Mouse (Mus musculus): ENCODE measurements around the gene Kpna2.
A peak's percentile ranks its signal among the peaks of the same experiment; 100 is the strongest.
"Not testable (repeated sequence)": the region's sequence is repeated elsewhere in the genome, so short reads cannot be mapped to it uniquely, and the experiment has no call there.

Gene Kpna2

GRCm38 (mm10) chr11:107018606-107019005, 19.3 kb upstream of the Kpna2 start:
- DNase-seq (ENCODE audit: low read depth, low spot score) = no peak

GRCm38 (mm10) chr11:107017339-107017886, 18.1 kb upstream of the Kpna2 start:
- no peak for DNase-seq (ENCODE audit: low read depth, low spot score)

GRCm38 (mm10) chr11:107016893-107017292, 17.6 kb upstream of the Kpna2 start:
- DNase-seq (ENCODE audit: low read depth, low spot score) = no peak

- not testable (repeated sequence) for DNase-seq (ENCODE audit: low read depth, low spot score)
These were observed 16.3 kb upstream of the Kpna2 start for GRCm38 (mm10) chr11:107015535-107016187.

GRCm38 (mm10) chr11:107014597-107015309, 15.4 kb upstream of the Kpna2 start:
- DNase-seq (ENCODE audit: low read depth, low spot score) = no peak

- no peak for DNase-seq (ENCODE audit: low read depth, low spot score)
These were observed 14.8 kb upstream of the Kpna2 start for GRCm38 (mm10) chr11:107014020-107014585.

GRCm38 (mm10) chr11:107012324-107013017, 13.1 kb upstream of the Kpna2 start:
- peak; percentile 97 for DNase-seq (ENCODE audit: low read depth, low spot score)

GRCm38 (mm10) chr11:107011669-107012323, 12.5 kb upstream of the Kpna2 start:
- no peak for DNase-seq (ENCODE audit: low read depth, low spot score)

- no peak for DNase-seq (ENCODE audit: low read depth, low spot score)
These were observed 11.8 kb upstream of the Kpna2 start for GRCm38 (mm10) chr11:107011171-107011570.

- DNase-seq (ENCODE audit: low read depth, low spot score) = no peak
These were observed 11.1 kb upstream of the Kpna2 start for GRCm38 (mm10) chr11:107010447-107010846.

GRCm38 (mm10) chr11:107005538-107005937, 6.2 kb upstream of the Kpna2 start:
- no peak for DNase-seq (ENCODE audit: low read depth, low spot score)

- no peak for DNase-seq (ENCODE audit: low read depth, low spot score)
These were observed 2.7 kb upstream of the Kpna2 start for GRCm38 (mm10) chr11:107001760-107002675.

- no peak for DNase-seq (ENCODE audit: low read depth, low spot score)
These were observed 690 bp upstream of the Kpna2 start for GRCm38 (mm10) chr11:106999949-107000513.

GRCm38 (mm10) chr11:106998651-106999150, 640 bp downstream of the Kpna2 start:
- DNase-seq (ENCODE audit: low read depth, low spot score) = no peak

- DNase-seq (ENCODE audit: low read depth, low spot score) = no peak
These were observed 1.4 kb downstream of the Kpna2 start for GRCm38 (mm10) chr11:106997976-106998375.

GRCm38 (mm10) chr11:106996492-106996891, 2.8 kb downstream of the Kpna2 start:
- not testable (repeated sequence) for DNase-seq (ENCODE audit: low read depth, low spot score)

GRCm38 (mm10) chr11:106994246-106995085, 4.9 kb downstream of the Kpna2 start:
- DNase-seq (ENCODE audit: low read depth, low spot score) = no peak

GRCm38 (mm10) chr11:106987384-106987783, 12.0 kb downstream of the Kpna2 start:
- DNase-seq (ENCODE audit: low read depth, low spot score) = no peak

All from c-Kit-negative CD71-positive TER-119-positive erythroid progenitor cells, embryonic 14.5 days (primary cell).